Mouse (Mus musculus): ENCODE results near the gene Armc7. TPM values are rescaled to one million over a fixed set of nuclear protein-coding genes. Genes with fewer than 3 reads are reported as not detected.
"Not testable (repeated sequence)": the region's sequence is repeated elsewhere in the genome, so short reads cannot be mapped to it uniquely, and the experiment has no call there.

The Armc7 gene
- total RNA-seq, 2 experiments from 2014 or later = 1.3 to 1.7 TPM

- intact Hi-C loops (cut with DNase I) = no loop called here
- DNase-seq = no peak
These were observed 41.5 kb downstream of the Armc7 start for GRCm38 (mm10) chr11:115516942-115517341.

GRCm38 (mm10) chr11:115518693-115519092 lies 43.2 kb downstream of the Armc7 start:
- intact Hi-C loops (cut with DNase I) = no loop called here
- no peak for DNase-seq

- DNase-seq = no peak
- intact Hi-C loops (cut with DNase I) = no loop called here
These were observed 44.1 kb downstream of the Armc7 start for GRCm38 (mm10) chr11:115519581-115519980.

- intact Hi-C loops (cut with DNase I) = no loop called here
- DNase-seq = no peak
These were observed 44.8 kb downstream of the Armc7 start for GRCm38 (mm10) chr11:115520218-115520617.

- intact Hi-C loops (cut with DNase I) = no loop called here
- no peak for DNase-seq
These were observed 45.6 kb downstream of the Armc7 start for GRCm38 (mm10) chr11:115521080-115521479.

GRCm38 (mm10) chr11:115522238-115522637 lies 46.8 kb downstream of the Armc7 start:
- intact Hi-C loops (cut with DNase I) = no loop called here
- DNase-seq = no peak

- no peak for DNase-seq
- intact Hi-C loops (cut with DNase I) = no loop called here
These were observed 47.2 kb downstream of the Armc7 start for GRCm38 (mm10) chr11:115522703-115523102.

GRCm38 (mm10) chr11:115526446-115526845 lies 51.0 kb downstream of the Armc7 start:
- intact Hi-C loops (cut with DNase I); DNase-seq: not testable (repeated sequence)

- intact Hi-C loops (cut with DNase I) = loop anchor here (5.0 kb wide), 1 partner anchor 113 kb away; the partner anchor contains the start of gene Kctd2
- no peak for DNase-seq
These were observed 59.4 kb downstream of the Armc7 start for GRCm38 (mm10) chr11:115534759-115535371.

GRCm38 (mm10) chr11:115535401-115536037 lies 60.1 kb downstream of the Armc7 start:
- intact Hi-C loops (cut with DNase I) = loop anchor here (1.0 to 5.0 kb wide), 3 partner anchors 21 to 113 kb away; partner anchors contain the start of genes Jpt1 and Kctd2
- DNase-seq = peak; percentile 77 to 83

GRCm38 (mm10) chr11:115536038-115536681 lies 60.7 kb downstream of the Armc7 start, which contains the start of gene Sumo2:
Gene Sumo2, minus strand, starts transcription at chr11:115536276.
- intact Hi-C loops (cut with DNase I) = loop anchor here (1.0 to 5.0 kb wide), 3 partner anchors 22 to 114 kb away; partner anchors contain the start of genes Jpt1 and Kctd2

GRCm38 (mm10) chr11:115536856-115537568 lies 61.5 kb downstream of the Armc7 start:
- DNase-seq = no peak
- intact Hi-C loops (cut with DNase I) = loop anchor here (1.0 to 5.0 kb wide), 3 partner anchors 23 to 115 kb away; partner anchors contain the start of genes Jpt1 and Kctd2

More at GRCm38 (mm10) chr11:115536038-115536681, 60.7 kb downstream of the Armc7 start, which contains the start of gene Sumo2:
- peak; percentile 100 for DNase-seq

GRCm38 (mm10) chr11:115538045-115538444 lies 62.6 kb downstream of the Armc7 start:
- DNase-seq = no peak
- intact Hi-C loops (cut with DNase I) = loop anchor here (5.0 kb wide), 1 partner anchor 116 kb away; the partner anchor contains the start of gene Kctd2

Small RNA genes within 50 kb of the gene (microRNA-seq; reads per million reads assigned to microRNA genes)
- gene Mir3968 = 0 to 0.24 reads per million in 2 experiments

Other genes with a start within 250 kb of the Armc7 start
- under 1 TPM; 0.10 to 0.15 TPM for gene Grin2c, start 208.4 kb upstream of the Armc7 start, total RNA-seq (2021)
- gene Fdxr, start 198.6 kb upstream of the Armc7 start, total RNA-seq (2021) = 1 to 10 TPM; 7.0 to 7.5 TPM
- gene Fads6, start 178.0 kb upstream of the Armc7 start, total RNA-seq (2021) = 1 to 10 TPM; 1.2 to 1.3 TPM
- gene Otop2, start 168.5 kb upstream of the Armc7 start, total RNA-seq (2021) = not detected
- gene Ush1g, start 153.6 kb upstream of the Armc7 start, total RNA-seq (2021) = under 1 TPM in 1 of 2 experiments, not detected in 1; 0.14 TPM
- gene Otop3, start 140.9 kb upstream of the Armc7 start, total RNA-seq (2021) = not detected
- 1 to 10 TPM; 5.2 to 6.6 TPM for gene Hid1, start 107.9 kb upstream of the Armc7 start, total RNA-seq (2021)
- 1 to 10 TPM; 8.7 to 9.9 TPM for gene Cdr2l, start 93.8 kb upstream of the Armc7 start, total RNA-seq (2021)
- gene Mrpl58, start 71.9 kb upstream of the Armc7 start, total RNA-seq (2021) = 100 to 1,000 TPM; 128 to 140 TPM
- 1,000 to 10,000 TPM; 2,066 to 2,137 TPM for gene Atp5h, start 55.7 kb upstream of the Armc7 start, total RNA-seq (2021)
- gene Kctd2, start 55.5 kb upstream of the Armc7 start, total RNA-seq (2021) = 10 to 100 TPM; 22.2 to 25.2 TPM
- gene Trim80, start 35.1 kb upstream of the Armc7 start, total RNA-seq (2021) = under 1 TPM in 1 of 2 experiments, not detected in 1; 0.29 TPM
- gene Slc16a5, start 13.2 kb upstream of the Armc7 start, total RNA-seq (2021) = 1 to 10 TPM in 1 of 2 experiments, not detected in 1; 5.1 TPM
- gene Nt5c, start 16.2 kb downstream of the Armc7 start, total RNA-seq (2021) = 10 to 100 TPM; 15.2 to 17.3 TPM
- 100 to 1,000 TPM; 159 to 196 TPM for gene Jpt1, start 38.7 kb downstream of the Armc7 start, total RNA-seq (2021)
- 100 to 1,000 TPM; 165 to 189 TPM for gene Sumo2, start 60.6 kb downstream of the Armc7 start, total RNA-seq (2021)
- gene Nup85, start 88.8 kb downstream of the Armc7 start, total RNA-seq (2021) = 10 to 100 TPM; 20.9 to 22.3 TPM
- 10 to 100 TPM; 67.0 to 69.9 TPM for gene Mrps7, start 128.3 kb downstream of the Armc7 start, total RNA-seq (2021)
- gene Gga3, start 128.4 kb downstream of the Armc7 start, total RNA-seq (2021) = 10 to 100 TPM; 17.8 to 19.0 TPM
- gene Mif4gd, start 137.3 kb downstream of the Armc7 start, total RNA-seq (2021) = 10 to 100 TPM; 41.0 to 46.6 TPM
- gene Slc25a19, start 152.6 kb downstream of the Armc7 start, total RNA-seq (2021) = 10 to 100 TPM; 42.2 to 43.0 TPM
- gene Grb2, start 232.9 kb downstream of the Armc7 start, total RNA-seq (2021) = 100 to 1,000 TPM; 113 to 120 TPM

Data from heart, postnatal 14 days (tissue).